Mouse (Mus musculus): ENCODE measurements around the gene Trp53bp1.

The Trp53bp1 gene

GRCm38 (mm10) chr2:121149679-121150078, 121.5 kb downstream of the Trp53bp1 start:
- intact Hi-C loops (cut with DNase I): no loop called here
